In the genomic region with DNA sequence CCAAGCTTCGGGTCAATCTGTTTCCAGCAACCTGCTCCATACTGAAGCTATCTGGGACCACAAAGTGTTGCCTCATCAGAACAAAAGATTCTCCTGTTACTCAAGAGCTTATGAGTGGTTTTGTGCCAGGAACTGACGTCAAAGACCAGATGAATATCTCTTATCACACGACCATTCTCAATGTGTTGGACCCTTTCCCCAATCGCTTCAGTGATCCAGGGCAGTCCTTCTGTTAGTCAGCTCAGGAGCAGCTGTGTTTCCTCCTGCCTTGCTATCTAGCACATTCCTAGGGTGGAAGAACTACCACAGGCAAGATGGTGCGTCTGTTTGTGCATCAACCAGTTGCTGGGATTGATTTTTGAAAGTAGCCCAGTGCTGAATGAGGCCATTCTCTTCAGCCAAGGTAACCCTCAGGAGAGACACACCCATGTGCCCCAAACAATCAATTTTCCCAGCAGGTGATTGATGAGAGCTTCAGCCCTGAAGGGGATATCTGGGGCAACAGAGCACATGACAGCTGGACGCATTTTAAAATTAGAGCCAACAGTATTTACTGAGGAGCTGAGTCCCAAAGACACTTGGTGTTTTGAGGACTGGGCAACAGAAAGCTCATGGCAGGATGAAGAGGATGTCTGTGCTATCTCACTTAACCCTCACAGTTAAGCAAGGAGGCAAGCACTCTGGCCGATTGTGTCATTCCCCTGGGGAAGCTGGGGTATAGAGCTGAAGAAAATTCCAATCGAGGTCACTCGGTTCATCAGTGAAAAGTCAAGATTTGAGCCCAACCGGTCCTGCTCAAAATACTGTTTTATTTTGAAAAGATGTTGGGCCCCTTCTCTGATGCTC, we compare ENCODE assay signal across 18 mouse cellular contexts. TPM values are rescaled to one million over a fixed set of nuclear protein-coding genes. Genes with fewer than 3 reads are reported as not detected.
DNase-seq lines count a peak whose midpoint lies in the region; ATAC-seq and TF ChIP-seq lines count a peak whose summit lies in the region.
"Had no signal": no experiment of that assay in that cellular context is flagged by ENCODE, and none has a peak within 500 bp of the region (broad histone marks: within the 10 kb centered on the region; RNA-seq: fewer than 3 reads in every experiment).

No protein-coding gene starts in this region.

- TF ChIP-seq POLR2A in lung, adult 2 months (IDR thresholded peaks at IDR 0.05; ENCODE audit: borderline replicate concordance, extremely low read depth, low read depth, low read length): no peak

- H3K4me3 ChIP-seq in forebrain, postnatal 0 days (ENCODE audit: low read depth, low read length): no peak overlapping the region
- H3K4me3 ChIP-seq in forebrain, embryonic 12.5 days (replicated peaks): no peak overlapping the region
- no peak overlapping the region for H3K4me3 ChIP-seq in lung, postnatal 0 days (ENCODE audit: low read depth, low read length)
- no peak overlapping the region for H3K4me3 ChIP-seq in lung, adult 2 months (replicated peaks; ENCODE audit: extremely low read depth, low read depth, low read length)
- H3K4me3 ChIP-seq: embryonic facial prominence, embryonic 12.5 days; heart, embryonic 10.5 days; hindbrain, embryonic 13.5 days; limb, embryonic 15.5 days; midbrain, embryonic 10.5 days had no signal

- H3K9me3 ChIP-seq in forebrain, postnatal 0 days (ENCODE audit: low read length): no peaks in the 10 kb centered on the region
- no peaks in the 10 kb centered on the region for H3K9me3 ChIP-seq in forebrain, embryonic 12.5 days
- H3K9me3 ChIP-seq in lung, postnatal 0 days (ENCODE audit: low read length): no peaks in the 10 kb centered on the region
- H3K9me3 ChIP-seq: embryonic facial prominence, embryonic 12.5 days; heart, embryonic 10.5 days; hindbrain, embryonic 13.5 days; limb, embryonic 15.5 days; midbrain, embryonic 10.5 days had no signal

- H3K9ac ChIP-seq in forebrain, postnatal 0 days: no peak overlapping the region
- no peak overlapping the region for H3K9ac ChIP-seq in forebrain, embryonic 12.5 days
- no peak overlapping the region for H3K9ac ChIP-seq in lung, postnatal 0 days (replicated peaks; ENCODE audit: low read depth)
- H3K9ac ChIP-seq: embryonic facial prominence, embryonic 12.5 days; hindbrain, embryonic 13.5 days; limb, embryonic 15.5 days had no signal

- no peak for TF ChIP-seq CTCF in forebrain, postnatal 0 days (IDR thresholded peaks at IDR 0.05; ENCODE audit: low read depth)
- no peak for TF ChIP-seq CTCF in lung, postnatal 0 days (IDR thresholded peaks at IDR 0.05)
- no peak for TF ChIP-seq CTCF in lung, adult 2 months (IDR thresholded peaks at IDR 0.05; ENCODE audit: insufficient read depth, low read length)

- WGBS in forebrain, postnatal 0 days: 69% methylated on average over 10 of the region's 10 CpGs
- 77% methylated on average over 10 of the region's 10 CpGs for WGBS in forebrain, embryonic 12.5 days
- WGBS in lung, postnatal 0 days: 50% methylated on average over 10 of the region's 10 CpGs
- WGBS in lung, adult 2 months: 52% methylated on average over 10 of the region's 10 CpGs

- TF ChIP-seq EP300 in lung, postnatal 0 days (IDR thresholded peaks at IDR 0.05): peak; percentile 74

- no peak for DNase-seq in forebrain, postnatal 0 days
- peak; percentile 79 for DNase-seq in lung, postnatal 0 days (ENCODE audit: low spot score)
- DNase-seq in lung, adult 2 months: no peak
- DNase-seq in lung, postnatal 10 days: peak; percentile 45
- no peak for DNase-seq in frontal cortex, postnatal 14 days (ENCODE audit: low spot score in 2 of 2)
- no peak for DNase-seq in ovary, postnatal 10 days (ENCODE audit: low spot score)
- no peak for DNase-seq in ovary, postnatal 36 days (ENCODE audit: low spot score)
- DNase-seq: gastrocnemius, postnatal 25 days; heart, postnatal 10 days; right cerebral cortex, postnatal 4 days; thymus, postnatal 25 days had no signal

- no peaks in the 10 kb centered on the region for H3K36me3 ChIP-seq in forebrain, postnatal 0 days (ENCODE audit: insufficient read depth)
- H3K36me3 ChIP-seq in forebrain, embryonic 12.5 days (replicated peaks): no peaks in the 10 kb centered on the region
- no peaks in the 10 kb centered on the region for H3K36me3 ChIP-seq in lung, postnatal 0 days (ENCODE audit: insufficient read depth, low read length)
- H3K36me3 ChIP-seq: embryonic facial prominence, embryonic 12.5 days; heart, embryonic 10.5 days; hindbrain, embryonic 13.5 days; limb, embryonic 15.5 days; midbrain, embryonic 10.5 days had no signal

- H3K4me2 ChIP-seq in forebrain, postnatal 0 days (ENCODE audit: low read depth): no peak overlapping the region
- H3K4me2 ChIP-seq in forebrain, embryonic 12.5 days: no peak overlapping the region
- no peak overlapping the region for H3K4me2 ChIP-seq in lung, postnatal 0 days (replicated peaks; ENCODE audit: low read depth, low read length)
- H3K4me2 ChIP-seq: embryonic facial prominence, embryonic 12.5 days; hindbrain, embryonic 13.5 days; limb, embryonic 15.5 days had no signal

- no peaks in the 10 kb centered on the region for H3K4me1 ChIP-seq in forebrain, postnatal 0 days (ENCODE audit: insufficient read depth)
- H3K4me1 ChIP-seq in forebrain, embryonic 12.5 days: no peaks in the 10 kb centered on the region
- no peaks in the 10 kb centered on the region for H3K4me1 ChIP-seq in lung, postnatal 0 days (ENCODE audit: insufficient read depth, low read depth, low read length)
- H3K4me1 ChIP-seq in lung, adult 2 months (ENCODE audit: control insufficient read depth, insufficient read depth, low read length): no peaks in the 10 kb centered on the region
- H3K4me1 ChIP-seq: hindbrain, embryonic 13.5 days had no signal

- H3K27ac ChIP-seq in forebrain, postnatal 0 days (ENCODE audit: low read depth, low read length): no peak overlapping the region
- no peak overlapping the region for H3K27ac ChIP-seq in forebrain, embryonic 12.5 days
- H3K27ac ChIP-seq in lung, postnatal 0 days (ENCODE audit: low read length): peak overlapping the region; percentile 20; the same call in 1 of the 2 replicates
- H3K27ac ChIP-seq: embryonic facial prominence, embryonic 12.5 days; heart, embryonic 10.5 days; hindbrain, embryonic 13.5 days; limb, embryonic 15.5 days; midbrain, embryonic 10.5 days had no signal

- ATAC-seq in forebrain, postnatal 0 days: 0 out of 2 replicates have a peak, but pooled peaks have one; percentile 48
- ATAC-seq in forebrain, embryonic 12.5 days (ENCODE audit: low FRiP score): no peak
- peak; percentile 80 for ATAC-seq in lung, postnatal 0 days
- ATAC-seq: Patski had no signal

- H3K27me3 ChIP-seq in forebrain, postnatal 0 days (ENCODE audit: insufficient read depth, low read length): no peaks in the 10 kb centered on the region
- no peaks in the 10 kb centered on the region for H3K27me3 ChIP-seq in forebrain, embryonic 12.5 days
- no peaks in the 10 kb centered on the region for H3K27me3 ChIP-seq in lung, postnatal 0 days (replicated peaks; ENCODE audit: insufficient read depth, low read length)
- H3K27me3 ChIP-seq: embryonic facial prominence, embryonic 12.5 days; hindbrain, embryonic 13.5 days; limb, embryonic 15.5 days; Patski had no signal

RNA-seq across cellular contexts. Expression of a gene that starts 30.0 kb away (rescaled TPM):
- 11.8 and 16.8 TPM in 2 replicates for total RNA-seq in forebrain, postnatal 0 days (2014; rRNA removed)
- 25.6 and 37.2 TPM in 2 replicates for polyA plus RNA-seq in forebrain, postnatal 0 days (2015; fragmentation: Nextera tagmentation; extraction: Ambion mirVana)
- 32.7 and 36.6 TPM in 2 replicates for polyA plus RNA-seq in forebrain, embryonic 12.5 days (2016; fragmentation: Nextera tagmentation; extraction: Ambion mirVana)
- polyA plus RNA-seq in lung, postnatal 0 days (2015; fragmentation: Nextera tagmentation; extraction: Ambion mirVana): 20.5 and 23.2 TPM in 2 replicates
- polyA plus RNA-seq in lung, adult 2 months (2012; rRNA removed): 11.3 and 16.6 TPM in 2 replicates

Comparison
In these comparisons a context has a peak if more than half of its experiments do, and no peak if none do; other contexts are left out.
1. DNase-seq: peak in lung, postnatal 0 days (single experiment) and lung, postnatal 10 days (single experiment); none in forebrain, postnatal 0 days (single experiment), lung, adult 2 months (single experiment), frontal cortex, postnatal 14 days (0 of 2), ovary, postnatal 10 days (single experiment) and ovary, postnatal 36 days (single experiment).